In genomic region chr2:151701231-151702145, GRCm38 (mm10) we compare ENCODE assay signal across 9 mouse cellular contexts. TPM values are rescaled to one million over a fixed set of nuclear protein-coding genes. Genes with fewer than 3 reads are reported as not detected.
DNase-seq lines count a peak whose midpoint lies in the region; ATAC-seq and TF ChIP-seq lines count a peak whose summit lies in the region.
"Had no signal": no experiment of that assay in that cellular context is flagged by ENCODE, and none has a peak within 500 bp of the region (broad histone marks: within the 10 kb centered on the region; RNA-seq: fewer than 3 reads in every experiment).

Gene Tmem74b (plus strand): TSS chr2:151702008.

- TF ChIP-seq CTCF in testis, adult 2 months (IDR thresholded peaks at IDR 0.05; ENCODE audit: control insufficient read depth, insufficient read depth, insufficient replicate concordance, low read depth, low read length): no peak
- TF ChIP-seq CTCF in hindbrain, postnatal 0 days (IDR thresholded peaks at IDR 0.05; ENCODE audit: low read depth): peak; percentile 33

- peak; percentile 5 to 9 for DNase-seq in heart, adult 18-20 months
- DNase-seq in heart, adult 11 months: no peak
- no peak for DNase-seq in testis, postnatal 14 days (ENCODE audit: low spot score)
- DNase-seq in hindbrain, postnatal 0 days (ENCODE audit: low spot score): peak; percentile 40
- DNase-seq in gastrocnemius, postnatal 25 days: no peak
- DNase-seq in spleen, postnatal 14 days (ENCODE audit: low spot score in 2 of 2): no peak

- peak within 1 kb of the TSS; percentile 73 for H3K9ac ChIP-seq in hindbrain, postnatal 0 days (replicated peaks; ENCODE audit: low read length)
- peak within 1 kb of the TSS; percentile 94 for H3K9ac ChIP-seq in neural tube, embryonic 12.5 days

- H3K9me3 ChIP-seq in hindbrain, postnatal 0 days (ENCODE audit: low read length): no peaks in the 10 kb centered on the region
- H3K9me3 ChIP-seq in neural tube, embryonic 12.5 days: no peaks in the 10 kb centered on the region

- no peaks in the 10 kb centered on the region for H3K36me3 ChIP-seq in testis, adult 2 months (ENCODE audit: control insufficient read depth, insufficient read depth, low read length)
- no peaks in the 10 kb centered on the region; the same call in 1 of the 2 replicates for H3K36me3 ChIP-seq in hindbrain, postnatal 0 days (ENCODE audit: insufficient read depth, low read length)
- H3K36me3 ChIP-seq in neural tube, embryonic 12.5 days: peaks cover 5% of the 10 kb centered on the region
- H3K36me3 ChIP-seq: G1E had no signal

- peaks cover 10% of the 10 kb centered on the region for H3K4me1 ChIP-seq in testis, adult 2 months (ENCODE audit: control insufficient read depth, insufficient read depth, low read length)
- H3K4me1 ChIP-seq in hindbrain, postnatal 0 days (ENCODE audit: insufficient read depth, low read length): peaks cover 12% of the 10 kb centered on the region
- H3K4me1 ChIP-seq in neural tube, embryonic 12.5 days: peaks cover 12% of the 10 kb centered on the region

- H3K27me3 ChIP-seq in testis, adult 2 months (ENCODE audit: control insufficient read depth, insufficient read depth, low read length): no peaks in the 10 kb centered on the region; the same call in 1 of the 2 replicates
- H3K27me3 ChIP-seq in hindbrain, postnatal 0 days (ENCODE audit: insufficient read depth, low read length): no peaks in the 10 kb centered on the region
- peaks cover 31% of the 10 kb centered on the region for H3K27me3 ChIP-seq in neural tube, embryonic 12.5 days (replicated peaks)

- no peak for ATAC-seq in hindbrain, postnatal 0 days
- peak; percentile 21 for ATAC-seq in neural tube, embryonic 12.5 days (ENCODE audit: low FRiP score, low read depth)

- peak within 1 kb of the TSS; percentile 98 for H3K4me2 ChIP-seq in hindbrain, postnatal 0 days (ENCODE audit: low read depth, low read length)
- peak within 1 kb of the TSS; percentile 99 for H3K4me2 ChIP-seq in neural tube, embryonic 12.5 days (replicated peaks)

- TF ChIP-seq POLR2A in testis, adult 2 months (IDR thresholded peaks at IDR 0.05; ENCODE audit: control insufficient read depth, low read depth, low read length): no peak

- 3% methylated on average over 25 of the region's 25 CpGs for WGBS in hindbrain, postnatal 0 days
- WGBS in neural tube, embryonic 12.5 days: 3% methylated on average over 25 of the region's 25 CpGs

- H3K27ac ChIP-seq in testis, adult 2 months (ENCODE audit: control insufficient read depth, insufficient read depth, low read depth, low read length): no peak within 1 kb of the TSS
- H3K27ac ChIP-seq in hindbrain, postnatal 0 days: peak within 1 kb of the TSS; percentile 57
- no peak within 1 kb of the TSS for H3K27ac ChIP-seq in neural tube, embryonic 12.5 days

- peak within 1 kb of the TSS; percentile 72 for H3K4me3 ChIP-seq in testis, adult 2 months (ENCODE audit: control insufficient read depth, low read depth, low read length)
- H3K4me3 ChIP-seq in hindbrain, postnatal 0 days (ENCODE audit: low read length): peak within 1 kb of the TSS; percentile 58
- peak within 1 kb of the TSS; percentile 76 for H3K4me3 ChIP-seq in neural tube, embryonic 12.5 days

RNA-seq across cellular contexts. Expression of gene Tmem74b, which starts in this region (rescaled TPM):
- 1 to 10 TPM; 6.5 to 7.2 TPM for total RNA-seq in heart, adult 18-20 months (2021)
- 0.84 and 1.2 TPM in 2 replicates for polyA plus RNA-seq in testis, adult 2 months (2012; rRNA removed)
- 27.3 and 35.8 TPM in 2 replicates for total RNA-seq in hindbrain, postnatal 0 days (2014; rRNA removed)
- polyA plus RNA-seq in hindbrain, postnatal 0 days (2015; fragmentation: Nextera tagmentation; extraction: Ambion mirVana): 22.3 and 22.6 TPM in 2 replicates
- polyA plus RNA-seq in neural tube, embryonic 12.5 days (2016; fragmentation: Nextera tagmentation; extraction: Ambion mirVana): 12.6 and 14.2 TPM in 2 replicates
- total RNA-seq in gastrocnemius, postnatal 25 days (2021): 1 to 10 TPM in 1 of 2 experiments, under 1 TPM in 1; 0.62 to 1.3 TPM
- total RNA-seq: G1E had no signal
- polyA plus RNA-seq: G1E had no signal

Comparison
In these comparisons a context has a peak if more than half of its experiments do, and no peak if none do; other contexts are left out.
1. DNase-seq: peak in heart, adult 18-20 months (2 of 2) and hindbrain, postnatal 0 days (single experiment); none in heart, adult 11 months (single experiment), testis, postnatal 14 days (single experiment), gastrocnemius, postnatal 25 days (single experiment) and spleen, postnatal 14 days (0 of 2).
2. Peak in every context shown above with its lines, with median percentiles within 50 percentile points of each other: H3K4me3 ChIP-seq.